Mouse (Mus musculus) thymus, postnatal 14 days (tissue): ENCODE measurements at regions not wholly inside any gene's neighbourhood (a gene's known extent, or its start where the extent isn't known, plus 50 kb on each side); places are given as distances from the start of the nearest gene placed in this dataset.

ENCODE experiments used
- DNase-seq: peaks from one replicate; pipeline ENCODE4 v3.0.0; 2021

GRCm38 (mm10) chr3:21218936-21219335 is 852.0 kb upstream of the Agtr1b start:
- DNase-seq: no peak

- DNase-seq: no peak
These were observed 835.3 kb upstream of the Tbl1xr1 start for GRCm38 (mm10) chr3:21241184-21241583.

GRCm38 (mm10) chr3:21256129-21256760 is 820.2 kb upstream of the Tbl1xr1 start:
- no peak for DNase-seq

- no peak for DNase-seq
These were observed 813.1 kb upstream of the Tbl1xr1 start for GRCm38 (mm10) chr3:21263317-21263716.

- no peak for DNase-seq
These were observed 811.0 kb upstream of the Tbl1xr1 start for GRCm38 (mm10) chr3:21265491-21265890.

DNA sequence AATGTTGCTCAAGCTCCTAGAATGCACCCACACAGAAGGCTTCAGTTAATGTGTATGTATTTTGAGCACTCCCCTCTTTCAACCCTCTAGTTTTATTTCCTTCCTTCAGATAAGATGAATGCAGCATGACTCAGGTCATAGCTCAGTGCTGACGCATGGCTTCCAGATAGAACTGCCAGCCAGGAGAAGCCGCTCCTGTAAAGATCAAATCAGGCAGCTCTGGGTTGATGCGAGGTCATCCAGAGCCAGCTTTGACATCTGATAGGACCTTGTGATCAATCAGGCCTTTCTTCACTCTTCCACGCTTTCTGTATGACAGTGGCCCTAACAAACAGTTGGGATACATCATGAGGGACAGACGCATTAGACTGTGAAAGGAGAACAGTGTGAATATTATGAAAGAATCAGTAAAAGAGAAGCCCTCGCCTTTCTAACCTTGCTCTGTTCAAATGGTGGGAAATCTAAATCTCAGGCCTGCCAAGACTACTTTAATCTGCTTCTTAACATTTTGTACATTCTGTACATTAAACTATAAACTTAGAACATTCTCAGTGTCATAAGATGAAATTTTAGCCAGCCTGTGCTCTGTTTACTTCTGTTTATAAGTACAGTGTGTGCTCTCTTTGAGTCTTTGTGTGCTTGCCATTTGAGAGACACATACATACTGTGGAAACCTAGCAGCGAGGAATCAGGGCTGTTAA is 807.9 kb upstream of the Tbl1xr1 start:
- no peak for DNase-seq

DNA sequence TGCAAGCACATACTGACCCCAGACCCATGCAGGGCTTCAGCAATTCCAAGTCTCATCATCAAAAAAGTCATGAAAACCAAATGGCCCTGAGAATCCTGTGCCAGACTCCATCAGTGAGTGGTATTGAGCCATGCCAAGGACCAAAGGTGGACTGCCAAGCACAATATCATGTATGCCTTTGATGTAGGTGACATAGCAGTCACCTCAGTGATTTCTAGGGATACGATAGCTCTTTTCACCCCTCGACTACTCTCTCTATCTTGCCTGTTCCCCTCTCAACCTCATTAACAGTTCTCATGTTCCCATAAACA is 807.4 kb upstream of the Tbl1xr1 start:
- DNase-seq: no peak

DNA sequence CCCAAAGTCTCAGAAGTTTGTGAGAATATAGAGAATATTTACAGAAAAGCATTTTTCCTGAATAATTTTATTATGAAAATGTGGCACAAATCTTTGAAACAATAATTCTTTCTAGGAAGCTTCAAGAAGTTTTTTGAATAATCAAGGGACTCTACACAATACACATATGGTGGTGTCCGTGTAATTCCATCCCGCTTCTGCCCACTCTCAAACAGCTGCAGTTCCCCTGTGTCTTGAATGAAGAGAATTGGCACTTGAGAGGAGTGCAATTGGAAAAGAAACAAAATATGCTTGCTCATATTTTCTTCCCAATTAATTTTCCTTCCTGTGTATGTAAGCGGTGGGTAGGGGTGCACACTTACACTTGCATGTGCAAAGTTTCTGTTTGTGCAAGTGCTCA is 805.7 kb upstream of the Tbl1xr1 start:
- DNase-seq: no peak

GRCm38 (mm10) chr3:21272219-21272618 is 804.2 kb upstream of the Tbl1xr1 start:
- no peak for DNase-seq

DNA sequence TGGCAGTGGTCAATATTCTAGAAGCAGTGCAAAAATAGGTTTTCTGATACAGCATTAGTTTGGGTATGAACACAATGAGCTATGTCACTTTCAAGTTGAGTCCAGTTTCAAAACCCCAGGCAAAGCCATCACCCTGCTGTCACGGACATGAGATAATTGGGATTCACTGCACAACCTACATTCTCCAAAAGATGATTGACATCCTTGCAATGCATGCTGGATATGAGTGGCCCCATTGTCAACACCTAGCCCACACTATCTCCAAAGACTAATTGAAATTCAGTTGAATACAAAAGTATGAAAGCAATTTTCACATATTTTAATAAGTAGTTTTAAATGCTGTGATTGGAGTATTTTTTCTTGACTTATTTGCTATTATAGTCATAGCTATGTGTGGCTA is 783.7 kb upstream of the Tbl1xr1 start:
- no peak for DNase-seq

DNA sequence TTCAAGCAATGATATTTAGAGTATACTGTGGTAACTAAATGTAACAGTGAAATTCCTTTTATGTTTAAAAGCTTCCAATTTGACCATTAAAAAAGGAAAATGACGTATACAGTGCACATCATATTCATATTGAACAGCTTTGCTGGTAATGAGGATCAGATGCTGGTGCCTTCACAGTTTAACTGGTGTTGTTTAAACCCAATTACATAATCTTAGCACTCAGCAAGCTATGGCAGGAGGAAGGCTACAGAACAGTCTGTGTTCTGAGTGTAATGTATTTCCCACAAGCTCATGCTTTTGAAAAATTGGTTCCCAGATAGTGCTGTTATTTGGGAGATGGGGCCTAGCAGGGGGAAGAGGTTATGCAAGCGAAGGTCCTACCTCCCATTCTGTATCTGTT is 783.1 kb upstream of the Tbl1xr1 start:
- DNase-seq: no peak

GRCm38 (mm10) chr3:21294776-21295175 is 781.7 kb upstream of the Tbl1xr1 start:
- no peak for DNase-seq

DNA sequence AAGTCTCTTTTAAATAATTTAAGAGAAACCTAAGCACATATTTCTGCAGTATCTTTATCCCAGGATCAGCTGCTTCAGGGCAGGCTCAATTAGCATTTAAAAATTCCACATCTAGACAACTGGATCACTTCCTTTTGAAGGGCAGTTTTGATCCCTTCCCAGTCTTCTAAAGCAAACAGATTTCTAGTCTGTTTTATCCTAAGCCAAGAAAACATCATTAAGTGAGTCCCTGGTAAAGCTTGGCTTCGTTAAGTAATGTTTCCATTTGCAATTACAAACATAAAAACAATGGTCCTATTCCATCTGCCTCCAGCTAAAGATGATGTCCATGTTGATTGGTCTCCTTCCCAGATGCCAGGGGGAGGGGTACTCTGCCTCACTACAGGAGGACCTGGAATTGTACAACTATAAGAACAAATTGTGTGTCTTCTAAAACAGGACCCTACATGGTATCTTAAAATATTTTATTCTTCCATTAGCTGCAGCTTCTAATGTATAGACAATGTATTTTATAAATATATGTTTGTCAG is 779.8 kb upstream of the Tbl1xr1 start:
- DNase-seq: no peak

DNA sequence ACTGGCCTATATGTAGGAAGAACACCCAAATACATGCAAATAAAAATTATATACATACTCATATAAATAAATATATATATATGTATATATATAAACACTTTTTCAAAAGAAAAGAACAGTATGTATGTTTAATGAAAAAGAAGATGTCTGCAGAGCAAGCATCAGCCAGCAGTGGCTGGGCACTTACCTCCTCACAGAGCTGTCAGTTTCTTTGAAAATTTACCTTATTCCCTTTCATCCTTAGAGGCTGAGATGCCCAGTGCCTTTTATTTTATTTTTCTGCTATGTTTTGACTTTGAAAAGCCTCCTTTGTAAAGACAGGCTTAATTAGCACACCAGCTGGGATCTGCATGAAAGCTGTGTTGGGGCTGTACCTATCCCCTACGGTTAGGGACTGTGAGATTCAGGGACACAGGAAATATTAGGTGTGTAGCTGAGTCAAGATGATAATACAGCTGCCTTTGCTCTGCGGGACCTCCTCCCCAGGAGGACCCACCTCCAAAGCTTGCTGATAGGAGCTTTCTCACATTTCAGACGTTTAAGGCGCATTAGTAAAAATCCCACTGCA is 751.0 kb upstream of the Tbl1xr1 start:
- no peak for DNase-seq

DNA sequence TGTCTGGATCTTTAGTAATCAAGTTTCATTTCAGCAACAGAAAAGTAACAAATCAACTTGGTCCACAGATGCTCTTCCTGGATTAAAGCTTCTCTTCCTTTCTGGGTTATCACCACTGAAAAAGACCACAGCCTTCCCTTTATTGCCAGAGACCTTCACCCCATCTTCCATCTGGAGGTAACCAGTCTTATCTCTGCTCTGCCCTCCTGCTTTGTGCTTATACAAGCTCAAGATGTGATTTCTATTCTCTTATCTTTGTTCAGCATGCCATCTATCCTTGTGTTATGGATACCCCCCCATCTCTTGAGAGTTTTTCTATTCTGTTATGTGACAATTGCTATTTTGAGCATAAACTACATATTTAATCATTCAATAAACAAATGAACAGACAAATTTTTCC is 734.5 kb upstream of the Tbl1xr1 start:
- DNase-seq: no peak

- no peak for DNase-seq
These were observed 733.4 kb upstream of the Tbl1xr1 start for GRCm38 (mm10) chr3:21343095-21343494.

DNA sequence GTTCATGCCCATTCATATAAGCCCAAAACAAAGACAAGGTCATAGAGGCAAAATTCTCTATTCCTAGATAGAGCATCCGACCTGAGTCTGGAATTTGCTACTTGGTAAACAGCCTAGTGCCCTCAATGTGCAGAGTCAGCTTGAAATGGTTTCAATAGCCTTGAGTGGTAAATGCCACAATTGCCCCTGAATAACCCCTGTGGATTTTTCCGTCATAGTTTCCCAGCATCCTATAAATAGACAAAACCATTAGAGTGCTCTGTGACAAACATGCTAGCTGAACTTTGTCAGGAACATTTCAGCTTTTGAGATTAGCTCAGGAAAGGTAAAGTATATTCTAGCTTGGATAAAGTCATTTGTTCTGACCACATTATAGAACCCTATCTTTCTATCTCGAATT is 727.0 kb upstream of the Tbl1xr1 start:
- no peak for DNase-seq

DNA sequence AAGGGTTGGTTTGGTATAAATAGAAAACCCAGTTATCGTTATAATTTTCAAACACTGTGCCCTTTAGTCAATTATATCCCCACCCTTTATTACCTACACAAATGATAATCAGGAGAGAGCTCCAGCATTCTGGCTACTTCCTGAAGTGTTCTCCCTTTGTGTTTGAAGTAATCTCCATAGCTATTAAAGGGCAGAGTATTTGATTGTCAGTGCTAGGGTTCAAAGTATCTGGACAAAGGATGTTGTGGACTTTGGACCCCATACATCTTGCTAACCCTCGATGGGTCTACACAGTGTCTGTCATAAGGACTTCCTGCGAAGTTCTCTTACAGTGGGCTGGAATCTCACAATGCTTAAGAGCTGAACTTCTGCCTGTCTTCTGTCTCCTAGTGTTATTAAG is 720.3 kb upstream of the Tbl1xr1 start:
- DNase-seq: no peak

GRCm38 (mm10) chr3:21356831-21357712 is 719.4 kb upstream of the Tbl1xr1 start:
- DNase-seq: no peak

DNA sequence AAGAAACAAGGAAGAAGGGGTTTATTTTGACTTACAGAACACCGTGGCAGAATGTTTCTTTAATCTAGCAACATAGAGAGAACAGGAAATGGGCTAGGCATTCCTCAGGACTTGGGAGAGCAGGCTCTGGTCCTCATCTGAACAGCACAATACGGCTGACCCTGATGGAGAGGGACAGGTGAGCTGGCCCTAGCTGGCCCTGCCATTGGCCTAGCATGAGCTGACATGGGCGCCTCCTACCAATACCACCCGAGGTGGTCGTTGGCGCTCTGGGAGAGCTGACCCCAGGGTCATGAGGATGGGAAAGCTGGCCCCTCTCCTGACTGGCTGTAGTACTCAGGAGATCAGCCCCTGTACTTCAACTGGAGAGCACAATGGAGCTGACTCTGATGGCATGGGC is 718.4 kb upstream of the Tbl1xr1 start:
- no peak for DNase-seq

DNA sequence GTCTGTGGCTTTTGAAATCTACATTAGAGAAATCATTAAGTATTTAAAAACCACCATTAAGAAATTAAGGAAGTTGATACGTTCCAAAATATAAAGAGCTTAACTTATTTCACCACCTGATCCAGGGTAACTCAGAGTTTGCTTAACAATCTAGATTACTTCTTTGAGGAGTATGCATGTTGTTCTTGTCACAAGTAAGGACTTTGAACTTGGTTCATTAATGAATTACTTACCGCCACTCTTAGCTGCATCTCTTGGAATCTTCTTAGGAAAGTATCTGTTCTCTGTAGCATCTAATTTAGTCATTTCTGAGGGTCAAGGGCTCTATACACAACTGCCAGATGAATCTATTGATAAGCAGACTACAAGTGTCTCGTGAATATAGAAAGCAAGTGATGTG is 715.4 kb upstream of the Tbl1xr1 start:
- no peak for DNase-seq

GRCm38 (mm10) chr3:21379816-21380215 is 696.6 kb upstream of the Tbl1xr1 start:
- DNase-seq: no peak

- no peak for DNase-seq
These were observed 695.4 kb upstream of the Tbl1xr1 start for GRCm38 (mm10) chr3:21381072-21381471.

GRCm38 (mm10) chr3:21403551-21403950 is 672.9 kb upstream of the Tbl1xr1 start:
- DNase-seq: no peak
